Mouse (Mus musculus) CD4-positive, CD25-positive, alpha-beta regulatory T cell, adult 2 months (primary cell): ENCODE measurements around the gene Trappc6b.

ENCODE experiments used
- DNase-seq: peaks from one replicate; pipeline ENCODE4 v3.0.0-alpha.2; 2012; ENCODE audit warnings: low read depth, low spot score

The Trappc6b gene

DNA sequence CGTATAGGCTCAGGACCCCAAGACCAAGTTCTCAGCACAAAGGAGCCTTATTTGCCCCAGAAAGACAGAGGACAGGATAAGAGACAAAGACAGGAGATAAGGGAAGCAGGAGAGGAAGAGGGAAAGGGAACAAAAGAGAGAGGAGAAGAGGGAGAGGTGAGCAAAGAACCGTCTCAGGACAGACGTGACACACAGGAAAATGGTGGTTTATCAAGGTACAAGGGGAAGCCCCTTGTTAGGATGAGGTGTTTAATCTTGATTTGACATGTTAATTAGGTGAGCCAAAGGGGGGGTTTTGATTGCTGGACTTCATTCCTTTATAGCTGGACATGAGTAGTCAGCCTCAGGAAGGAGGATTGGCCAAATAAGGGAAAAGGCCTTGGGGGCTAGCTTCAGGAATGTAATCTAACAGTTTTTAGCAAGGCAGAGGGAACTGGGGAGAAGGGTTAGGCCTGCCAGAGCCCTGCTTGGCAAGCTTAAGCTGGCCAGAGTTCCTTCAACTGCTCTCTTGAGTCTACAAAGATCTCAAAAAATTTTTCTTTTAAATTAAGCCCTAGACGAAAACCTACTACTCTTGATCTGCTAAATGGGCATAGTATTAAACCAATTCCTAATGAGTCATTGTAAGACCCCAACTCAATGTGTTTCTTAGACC lies 5.9 kb downstream of the Trappc6b start:
- DNase-seq, result peak; percentile 57

DNA sequence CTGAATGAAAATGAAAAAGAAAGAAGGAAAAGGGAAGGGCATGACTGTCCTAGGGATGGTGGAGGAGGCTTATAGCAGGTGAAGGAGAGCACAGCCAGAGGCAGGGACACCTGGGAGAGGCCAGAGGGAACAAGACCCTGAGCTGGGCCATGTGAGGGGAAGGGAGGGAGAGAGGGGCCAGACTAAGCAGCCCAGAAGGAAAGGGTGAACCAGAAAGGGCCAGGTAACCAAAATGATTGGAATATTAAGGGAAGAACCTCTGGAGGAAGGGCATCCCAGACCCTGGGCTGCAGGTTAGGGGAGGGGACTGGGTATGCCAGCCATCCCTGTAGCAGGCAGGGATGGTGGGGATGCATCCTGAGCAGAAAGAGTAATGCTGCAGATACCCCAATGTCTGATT lies 7.3 kb downstream of the Trappc6b start:
- no peak for DNase-seq

DNA sequence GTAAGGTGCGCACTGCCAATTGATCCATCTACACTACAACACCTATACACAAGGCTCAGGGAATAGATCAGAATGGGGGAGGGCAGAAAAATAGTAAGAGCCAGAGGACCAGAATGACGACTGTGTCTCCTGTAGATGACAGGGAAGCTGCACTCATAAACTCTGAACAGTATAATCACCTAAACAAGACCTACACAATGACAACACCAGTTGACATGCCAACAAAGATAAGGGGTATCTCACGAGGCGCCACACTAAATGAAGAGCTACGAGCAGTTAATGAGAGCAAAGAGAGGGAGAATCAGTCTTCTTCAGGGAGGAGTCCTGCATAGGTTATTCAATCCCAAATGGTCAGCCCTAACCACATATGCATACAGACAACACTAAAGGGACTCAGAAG lies 8.1 kb downstream of the Trappc6b start:
- DNase-seq, result no peak

DNA sequence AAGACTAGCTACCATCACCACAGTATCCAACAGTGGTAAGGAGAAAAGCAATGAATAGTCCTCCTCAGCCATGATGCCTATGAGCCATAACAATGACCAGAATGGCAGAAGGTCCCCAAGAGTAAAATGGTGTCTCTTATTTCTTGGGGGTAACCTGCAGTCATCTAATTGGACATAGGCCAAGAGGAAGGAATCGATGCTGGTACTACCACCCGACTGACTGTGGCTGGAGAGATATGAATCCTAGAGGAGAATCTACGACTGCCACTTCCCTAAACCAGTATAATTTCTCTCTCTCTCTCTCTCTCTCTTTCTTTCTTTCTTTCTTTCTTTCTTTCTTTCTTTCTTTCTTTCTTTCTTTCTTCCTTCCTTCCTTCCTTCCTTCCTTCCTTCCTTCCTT lies 8.8 kb downstream of the Trappc6b start:
- no peak for DNase-seq

DNA sequence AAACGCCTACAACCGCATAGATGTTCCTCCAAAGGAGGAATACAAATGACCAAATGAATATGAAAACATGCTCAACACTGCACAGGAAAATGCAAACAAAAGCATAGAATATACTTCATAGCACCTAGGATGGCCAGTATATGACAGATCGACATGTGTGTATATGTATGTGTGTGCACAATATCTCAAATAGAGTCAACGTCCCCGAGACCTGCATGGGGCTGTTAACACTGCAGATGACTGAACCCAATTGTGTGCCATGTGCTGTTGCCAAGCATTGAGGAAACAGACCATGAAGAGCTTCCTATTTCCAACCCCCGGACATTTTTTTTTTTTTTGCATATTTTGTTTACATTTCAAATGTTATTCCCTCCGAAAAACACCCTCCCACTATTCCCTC lies 20.4 kb downstream of the Trappc6b start:
- no peak for DNase-seq

DNA sequence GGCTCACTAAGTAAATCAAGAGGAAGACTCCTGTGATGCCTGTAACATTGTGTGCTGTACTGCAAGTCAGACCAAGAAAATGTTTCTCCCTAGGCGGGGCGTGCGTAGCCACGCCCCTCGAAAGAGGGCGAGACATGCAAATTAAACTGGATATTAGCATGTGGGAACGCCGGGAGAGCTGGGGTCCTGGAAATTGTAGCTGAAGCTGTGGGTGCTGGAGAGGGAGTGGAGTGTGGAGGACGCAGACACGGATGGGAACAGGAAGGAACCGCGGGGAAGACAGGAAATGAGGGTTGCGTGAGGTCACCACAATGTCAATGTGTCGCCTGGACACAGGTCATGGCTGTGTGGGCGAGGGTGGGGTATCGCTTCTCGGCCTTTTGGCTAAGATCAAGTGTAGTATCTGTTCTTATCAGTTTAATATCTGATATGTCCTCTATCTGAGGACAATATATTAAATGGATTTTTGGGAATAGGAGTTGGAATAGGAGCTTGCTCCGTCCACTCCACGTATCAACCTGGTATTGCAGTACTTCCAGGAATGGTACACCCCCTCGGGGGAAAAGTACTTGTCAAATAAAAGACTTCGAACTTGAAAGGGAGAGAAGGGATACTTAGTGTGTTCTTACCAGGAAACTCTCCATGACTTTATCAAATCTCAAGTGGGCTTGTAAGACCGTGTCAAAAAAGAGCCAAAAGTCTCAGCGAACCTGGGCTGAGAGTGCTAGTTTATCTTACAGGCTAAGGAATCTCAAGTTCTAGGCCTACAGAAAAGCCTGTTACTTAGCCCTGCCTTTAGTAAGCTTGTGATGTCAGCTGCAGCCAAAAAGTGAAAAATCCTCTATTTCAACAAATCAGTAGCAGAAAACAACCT lies 21.1 kb downstream of the Trappc6b start:
- DNase-seq, result peak; percentile 51

DNA sequence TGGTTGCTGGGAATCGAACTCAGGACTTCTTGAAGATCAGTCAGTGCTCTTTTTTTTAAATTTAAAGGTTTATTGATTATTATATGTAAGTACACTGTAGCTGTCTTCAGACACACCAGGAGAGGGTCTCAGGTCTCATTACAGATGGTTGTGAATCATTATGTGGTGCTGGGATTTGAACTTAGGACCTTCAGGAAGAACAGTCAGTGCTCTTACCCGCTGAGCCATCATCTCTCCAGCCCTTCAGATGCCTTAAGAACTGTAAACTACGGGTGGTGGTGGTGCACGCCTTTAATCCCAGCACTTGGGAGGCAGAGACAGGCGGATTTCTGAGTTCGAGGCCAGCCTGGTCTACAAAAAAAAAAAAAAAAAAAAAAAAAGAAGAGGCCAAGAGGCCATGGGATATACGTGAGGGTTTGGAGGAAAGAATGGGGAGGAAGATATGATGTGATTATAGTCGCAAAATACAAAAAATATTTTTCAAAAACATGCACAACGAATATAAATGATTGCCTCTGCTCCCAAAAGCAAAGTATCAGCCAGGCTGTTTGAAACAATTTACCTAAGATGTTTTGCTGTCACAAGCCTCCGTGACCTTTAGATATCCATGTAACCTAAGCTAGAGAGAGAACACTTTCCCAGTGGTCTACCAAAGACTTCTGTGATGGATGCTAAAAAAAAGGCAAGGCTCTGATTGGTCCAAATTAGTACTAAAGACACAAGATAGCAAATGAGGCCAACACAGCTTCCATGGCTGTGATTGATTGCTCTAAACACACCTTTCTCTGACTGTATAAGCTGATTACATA lies 21.9 kb downstream of the Trappc6b start:
- DNase-seq, result no peak

DNA sequence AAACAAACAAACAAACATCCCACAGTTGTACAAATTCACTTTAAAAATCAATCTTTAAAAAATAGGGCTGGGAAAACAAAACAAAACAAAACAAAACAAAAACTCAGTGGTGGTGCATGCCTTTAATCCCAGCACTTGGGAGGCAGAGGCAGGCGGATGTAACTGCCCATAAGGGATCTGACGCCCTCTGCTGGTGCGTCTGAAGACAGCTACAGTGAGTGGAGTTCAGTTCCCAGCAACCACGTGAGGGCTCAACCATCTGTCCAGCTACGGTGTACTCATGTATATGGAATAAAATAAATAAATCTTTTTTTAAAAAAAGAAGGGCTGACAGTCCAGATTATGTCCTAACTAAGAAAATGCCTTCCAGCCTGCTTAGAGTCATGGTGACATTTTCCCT lies 29.2 kb downstream of the Trappc6b start:
- DNase-seq, result peak; percentile 74

DNA sequence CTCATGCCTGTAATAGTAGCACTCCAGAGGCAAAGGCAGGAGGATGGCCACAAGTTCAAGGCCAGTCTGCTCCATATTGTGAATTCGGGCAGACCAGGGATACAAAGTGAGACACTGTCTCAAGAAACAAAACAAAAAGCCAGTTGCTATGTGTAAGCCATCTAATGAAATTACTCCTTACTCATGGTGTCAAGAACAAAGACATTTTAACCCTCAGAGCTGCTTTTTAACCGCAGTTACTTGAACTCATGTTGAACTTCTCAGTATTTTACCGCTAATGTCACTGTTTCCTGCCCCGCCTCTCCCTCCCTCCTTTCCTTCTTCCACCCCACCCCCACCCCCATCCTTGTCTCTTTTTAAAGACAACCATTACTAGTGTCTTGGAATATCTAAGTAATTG lies 40.0 kb downstream of the Trappc6b start:
- peak; percentile 68 for DNase-seq

DNA sequence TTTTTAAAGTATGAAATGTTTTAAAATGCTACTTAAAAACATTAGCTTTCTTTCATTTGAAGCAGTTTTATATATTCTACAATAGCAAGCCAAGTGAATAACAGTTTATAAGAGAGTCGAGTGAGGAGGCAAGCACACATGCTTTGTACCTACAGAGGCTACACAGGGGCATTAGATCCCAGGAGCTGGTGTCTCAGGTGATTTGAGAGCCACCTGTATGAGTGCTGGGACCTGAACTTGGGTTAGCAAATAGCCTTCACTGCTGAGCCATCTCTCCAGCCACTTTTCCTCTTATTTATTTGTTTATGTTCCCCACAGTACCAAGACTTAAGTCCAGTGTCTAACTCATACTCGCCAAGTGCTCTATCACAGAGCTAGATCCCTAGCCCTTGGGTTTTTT lies 41.4 kb downstream of the Trappc6b start:
- no peak for DNase-seq

DNA sequence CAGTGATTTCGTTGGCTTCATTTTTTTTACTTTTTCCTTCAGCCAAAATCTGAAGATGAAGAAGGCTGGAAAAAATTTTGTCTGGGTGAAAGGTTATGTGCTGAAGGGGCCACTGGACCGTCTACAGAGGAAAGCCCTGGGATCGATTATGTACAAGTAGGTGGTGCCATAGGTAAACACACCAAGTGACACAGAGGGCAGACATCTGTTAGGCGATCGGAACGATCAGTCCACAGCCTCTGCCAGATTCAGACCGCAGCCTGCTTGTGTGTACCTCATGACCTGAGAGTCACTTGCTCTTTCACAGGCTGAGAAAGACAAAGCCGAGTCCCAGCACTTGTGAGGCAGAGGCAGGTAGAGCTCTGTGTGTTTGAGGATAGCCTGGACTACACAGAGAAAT lies 43.3 kb downstream of the Trappc6b start:
- DNase-seq, result no peak

DNA sequence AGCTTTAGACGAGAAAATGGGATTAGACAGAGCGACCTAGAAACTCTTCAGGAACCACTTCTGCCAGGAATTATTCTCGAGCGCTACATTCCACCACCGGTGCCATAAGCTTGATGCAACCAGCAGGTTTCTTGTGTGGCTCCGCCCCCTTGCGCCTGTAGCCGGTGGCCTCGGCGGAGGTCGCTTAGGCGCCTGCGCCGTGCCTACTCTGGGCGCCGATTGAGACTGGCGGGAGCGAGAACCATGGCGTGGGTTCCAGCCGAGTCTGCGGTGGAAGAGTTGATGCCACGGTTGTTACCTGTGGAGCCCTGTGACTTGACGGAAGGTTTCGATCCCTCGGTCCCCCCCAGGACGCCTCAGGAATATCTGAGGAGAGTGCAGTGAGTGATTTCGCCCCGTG lies 48.0 kb downstream of the Trappc6b start, which contains the start of gene Gemin2:
TSS of gene Gemin2 (plus strand) at position 160 of the 400 bp plus-strand sequence.
- peak; percentile 95 for DNase-seq

DNA sequence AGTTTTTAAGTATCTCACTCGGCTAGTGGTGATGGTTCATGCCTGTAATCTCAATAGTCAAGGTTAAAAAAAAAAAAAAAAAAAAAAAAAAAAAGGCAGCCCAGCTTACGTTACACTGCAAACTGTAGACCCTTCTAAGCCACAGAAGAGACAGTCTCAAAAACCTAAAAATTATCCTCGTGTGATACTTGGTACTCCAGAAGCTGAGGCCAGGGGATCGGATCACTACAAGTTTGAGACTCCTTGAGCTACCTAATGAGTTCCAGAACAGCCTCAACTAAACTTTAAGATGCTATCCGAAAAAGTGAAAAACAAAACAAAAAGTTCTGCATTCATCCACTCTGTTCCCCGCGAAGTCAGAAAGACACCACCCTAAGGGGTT lies 48.6 kb downstream of the Trappc6b start:
- DNase-seq, result peak; percentile 46

DNA sequence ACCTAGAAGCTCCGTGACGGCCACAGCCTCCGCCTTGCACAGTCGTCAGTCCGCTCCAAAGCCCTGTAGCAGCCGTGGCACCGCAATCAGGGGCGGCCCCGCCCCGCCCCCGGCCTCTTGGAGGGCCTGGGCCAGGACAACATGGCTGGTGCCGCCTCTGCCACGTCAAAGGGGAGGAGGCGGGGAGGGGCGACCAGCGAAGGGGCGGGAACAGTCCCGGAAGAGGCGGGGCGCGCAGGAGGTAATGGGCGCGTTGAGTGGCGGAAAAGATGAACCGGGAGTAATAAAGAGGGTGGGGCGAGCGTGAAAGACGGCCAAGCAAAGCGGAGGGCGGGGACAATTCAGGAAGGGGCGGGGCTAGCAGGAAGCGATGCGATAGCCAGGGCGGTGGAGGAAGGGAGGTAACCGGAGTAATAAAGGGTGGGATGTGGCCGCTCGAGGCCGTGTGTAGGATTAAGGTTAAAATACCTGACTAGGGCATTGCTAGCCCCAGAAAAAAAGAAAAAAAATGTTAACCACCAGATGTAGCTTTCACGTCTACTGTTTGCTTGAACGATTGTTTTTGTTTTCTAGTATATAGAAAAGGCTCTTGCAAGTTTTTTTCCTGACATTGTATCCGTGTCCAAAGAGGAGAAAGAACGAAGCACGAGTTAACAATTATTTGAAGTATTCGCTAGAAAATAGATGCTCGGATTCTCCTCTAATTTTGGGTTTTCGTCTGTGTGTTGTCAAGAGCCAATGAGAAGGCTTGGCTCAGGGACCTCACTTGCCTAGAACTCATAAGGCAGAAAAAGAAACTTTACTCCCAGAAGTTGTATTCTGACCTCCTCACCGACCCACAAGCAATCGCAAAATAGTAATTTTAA lies 49.2 kb downstream of the Trappc6b start, which contains the start of gene Sec23a:
TSS of gene Sec23a (minus strand) at position 174 of the 866 bp plus-strand sequence.
- peak; percentile 99 for DNase-seq

DNA sequence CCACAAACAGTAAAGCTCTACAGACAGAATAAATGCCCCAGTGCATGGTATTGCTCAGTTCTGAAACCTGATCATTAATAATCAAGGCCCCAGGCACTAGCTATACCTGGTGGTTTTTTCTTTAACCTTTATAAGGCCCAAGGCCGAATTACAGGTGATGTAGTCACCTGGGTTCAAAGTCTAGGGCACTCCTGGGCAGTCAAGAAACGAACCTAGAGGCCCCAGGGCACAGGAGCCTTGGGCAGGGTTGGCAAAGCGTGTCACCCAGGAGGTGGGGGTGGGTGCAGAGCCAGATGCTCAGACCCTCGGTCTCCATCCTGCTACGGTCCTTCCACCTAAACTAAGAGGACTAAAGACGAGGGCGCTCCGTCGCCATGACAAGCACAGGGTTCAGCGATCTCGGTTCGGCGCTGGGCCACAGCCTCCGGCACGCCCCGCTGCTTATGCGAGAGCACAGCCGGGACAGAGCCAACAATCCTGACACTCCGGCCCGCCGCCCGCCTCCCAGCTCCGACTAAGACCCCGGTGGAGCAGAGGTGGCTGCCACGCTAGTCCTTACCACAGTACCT lies 49.9 kb downstream of the Trappc6b start:
- DNase-seq, result no peak

DNA sequence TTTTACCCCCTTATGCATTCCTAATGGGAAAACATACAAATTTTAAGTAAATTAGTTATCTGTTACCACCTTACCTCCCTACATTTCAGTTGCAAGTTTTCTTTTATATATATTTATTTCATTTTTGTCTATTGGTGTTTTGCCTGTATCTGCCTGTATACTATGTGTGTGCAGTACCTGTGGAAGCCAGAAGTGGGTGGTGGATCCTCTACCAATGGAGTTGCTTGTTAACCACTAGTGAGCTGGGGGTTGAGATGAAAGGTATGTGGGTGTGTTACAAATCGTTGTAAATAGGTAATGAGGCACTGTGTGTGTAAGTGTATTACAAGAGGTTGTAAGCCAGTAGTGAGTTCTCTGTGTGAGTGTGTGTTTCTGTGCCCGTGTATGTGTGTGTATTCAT lies 50.8 kb downstream of the Trappc6b start:
- DNase-seq, result peak; percentile 66
